Mouse (Mus musculus): ENCODE results near the gene Cpm. TPM values are rescaled to one million over a fixed set of nuclear protein-coding genes. Genes with fewer than 3 reads are reported as not detected.

The Cpm gene
- polyA plus RNA-seq (2014; fragmentation: Illumina TruSeq; extraction: RNeasy Lipid Tissue Mini Kit (QIAGEN cat#74804); ENCODE audit: low replicate concordance) = 10.6 TPM

GRCm38 (mm10) chr10:117629169-117629971 is at the start of gene Cpm:
TSS of gene Cpm (plus strand) at chr10:117629500.

GRCm38 (mm10) chr10:117710604-117711141 is 81.4 kb downstream of the Cpm start, which contains the start of gene Mdm2:
TSS of gene Mdm2 (minus strand) at chr10:117710758.

Other genes starting within 250 kb of the Cpm start
- 88.1 TPM for gene Cpsf6, start 249.5 kb upstream of the Cpm start, polyA plus RNA-seq (2014; fragmentation: Illumina TruSeq; extraction: RNeasy Lipid Tissue Mini Kit (QIAGEN cat#74804); ENCODE audit: low replicate concordance)
- gene Mdm2, start 81.3 kb downstream of the Cpm start, polyA plus RNA-seq (2014; fragmentation: Illumina TruSeq; extraction: RNeasy Lipid Tissue Mini Kit (QIAGEN cat#74804); ENCODE audit: low replicate concordance) = 70.2 TPM
- gene Slc35e3, start 116.9 kb downstream of the Cpm start, polyA plus RNA-seq (2014; fragmentation: Illumina TruSeq; extraction: RNeasy Lipid Tissue Mini Kit (QIAGEN cat#74804); ENCODE audit: low replicate concordance) = 20.9 TPM
- gene Nup107, start 163.2 kb downstream of the Cpm start, polyA plus RNA-seq (2014; fragmentation: Illumina TruSeq; extraction: RNeasy Lipid Tissue Mini Kit (QIAGEN cat#74804); ENCODE audit: low replicate concordance) = 42.7 TPM
- 342 TPM for gene Rap1b, start 216.5 kb downstream of the Cpm start, polyA plus RNA-seq (2014; fragmentation: Illumina TruSeq; extraction: RNeasy Lipid Tissue Mini Kit (QIAGEN cat#74804); ENCODE audit: low replicate concordance)